Mouse (Mus musculus): Measurements from ENCODE around the gene Fam71f2.

DNA sequence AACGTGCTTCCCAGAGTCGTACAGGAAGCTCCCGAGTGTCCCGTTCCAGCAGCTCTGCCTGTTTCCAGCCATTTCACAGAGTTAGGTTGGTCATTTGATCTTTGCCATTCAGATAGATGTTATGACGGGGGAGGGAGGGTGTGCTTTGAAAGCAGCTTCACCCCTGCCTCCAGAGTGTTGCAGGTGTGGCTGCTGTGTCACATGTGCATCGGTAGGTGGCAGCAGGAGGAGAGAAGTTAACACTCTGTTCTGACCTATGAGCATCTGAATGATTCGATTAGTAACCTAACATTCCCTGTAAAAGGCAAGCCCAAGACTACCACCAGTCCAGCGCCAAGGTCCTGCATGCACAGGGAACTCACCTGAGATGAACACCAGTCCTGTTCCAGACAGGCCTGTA is 45.1 kb upstream of the Fam71f2 start:
- TF ChIP-seq CTCF (conservative IDR thresholded peaks at IDR 0.05; ENCODE audit: insufficient read depth, insufficient read length, low read depth, low read length) (peak; percentile 89), POLR2A (IDR thresholded peaks at IDR 0.05; ENCODE audit: low read depth, low read length) (no peak)
